Mouse (Mus musculus) G1E (cell line): ENCODE data around the gene Sphkap. TPM values are rescaled to one million over a fixed set of nuclear protein-coding genes. Genes with fewer than 3 reads are reported as not detected.

Experiments used
- ATAC-seq: 2 replicates; pipeline ENCODE4 v1.8.0; 2016; ENCODE audit warnings: mild to moderate bottlenecking; ENCODE audit not compliant: insufficient number of reproducible peaks, poor library complexity, low FRiP score, severe bottlenecking; ENCODE audit errors: extremely low read depth
- DNase-seq: peaks from one replicate; pipeline ENCODE4 v3.0.0; 2012; ENCODE audit warnings: low spot score
- H3K27me3 ChIP-seq: 2 replicates; pipeline ENCODE4 v1.6.1; 2012; ENCODE audit warnings: mild to moderate bottlenecking, low read length, inconsistent platforms; ENCODE audit not compliant: insufficient read depth
- H3K36me3 ChIP-seq: replicated peaks from 2 replicates; pipeline ENCODE3; 2012; ENCODE audit warnings: mild to moderate bottlenecking, inconsistent platforms
- H3K4me1 ChIP-seq: 2 replicates; pipeline ENCODE4 v1.6.1; 2012; ENCODE audit warnings: low read depth, low read length, inconsistent platforms, mixed read lengths; ENCODE audit not compliant: insufficient read depth
- H3K4me3 ChIP-seq: 2 replicates; pipeline ENCODE4 v1.5.1; 2012; ENCODE audit warnings: low read depth, mild to moderate bottlenecking, inconsistent platforms, low read length, moderate library complexity, mixed read lengths
- H3K9me3 ChIP-seq: replicated peaks from 2 replicates; pipeline ENCODE4 v1.6.1; 2012; ENCODE audit warnings: inconsistent platforms
- CTCF ChIP-seq: IDR thresholded peaks from 2 replicates; pipeline ENCODE4 v1.5.1; 2012; ENCODE audit warnings: low read depth, low read length, inconsistent platforms, mixed read lengths
- GATA1 ChIP-seq: IDR thresholded peaks from 2 replicates; pipeline ENCODE4 v1.6.1; 2012; ENCODE audit warnings: borderline replicate concordance, low read length, inconsistent platforms, mixed read lengths
- GATA2 ChIP-seq: IDR thresholded peaks from 2 replicates; pipeline ENCODE4 v1.6.1; 2012; ENCODE audit warnings: low read depth, low read length, inconsistent platforms, borderline replicate concordance
- POLR2AphosphoS5 ChIP-seq: IDR thresholded peaks from 2 replicates; pipeline ENCODE4 v1.6.1; 2012; ENCODE audit warnings: low read depth, low read length, inconsistent platforms; ENCODE audit not compliant: insufficient replicate concordance
- TAL1 ChIP-seq: conservative IDR thresholded peaks from 2 replicates; pipeline ENCODE4 v1.6.1; 2012; ENCODE audit warnings: low read depth, low read length, inconsistent platforms, mixed read lengths
- polyA plus RNA-seq: library from polyadenylated mRNA; stranded (reverse); fragments of >175 nt; gene quantifications from 2 replicates; pipeline ENCODE4 v1.2.3, GENCODE M21; 2012
- total RNA-seq, 2 experiments: library from RNA; stranded (forward) in 1 of 2; stranded (reverse) in 1 of 2; fragments of 200-1000 nt in 1 of 2; fragments of >200 nt in 1 of 2; fragmentation: Nextera tagmentation in 1 of 2; gene quantifications; 2 replicates each; pipeline ENCODE4 v1.2.3; 2014 to 2017

The Sphkap gene
- total and polyA plus RNA-seq, 3 experiments = 0.27 TPM; not detected in 2

GRCm38 (mm10) chr1:83401079-83401478 is 6.9 kb downstream of the Sphkap start:
- H3K36me3 ChIP-seq = no peaks in the 10 kb centered on the region
- TF ChIP-seq TAL1 (no peak), GATA2 (no peak), GATA1 (no peak), POLR2AphosphoS5 (no peak), CTCF (no peak)
- H3K9me3 ChIP-seq = no peaks in the 10 kb centered on the region
- no peak overlapping the region for H3K4me3 ChIP-seq
- ATAC-seq (no peak), DNase-seq (no peak)
- H3K4me1 ChIP-seq = no peaks in the 10 kb centered on the region
- H3K27me3 ChIP-seq = no peaks in the 10 kb centered on the region

- no peak for TF ChIP-seq GATA2
- TF ChIP-seq GATA1 = no peak
- no peak for TF ChIP-seq TAL1
- TF ChIP-seq CTCF = no peak
- TF ChIP-seq POLR2AphosphoS5 = no peak
- ATAC-seq (no peak), DNase-seq (no peak)
- no peaks in the 10 kb centered on the region for H3K36me3 ChIP-seq
- H3K4me1 ChIP-seq = no peaks in the 10 kb centered on the region
- peaks cover under 1% of the 10 kb centered on the region for H3K9me3 ChIP-seq
- no peaks in the 10 kb centered on the region for H3K27me3 ChIP-seq
- no peak overlapping the region for H3K4me3 ChIP-seq
Measured at GRCm38 (mm10) chr1:83396284-83396683, 11.7 kb downstream of the Sphkap start.

- peaks cover 2% of the 10 kb centered on the region for H3K9me3 ChIP-seq
- no peak overlapping the region for H3K4me3 ChIP-seq
- TF ChIP-seq TAL1 (no peak), POLR2AphosphoS5 (no peak), CTCF (no peak), GATA1 (no peak), GATA2 (no peak)
- H3K4me1 ChIP-seq = no peaks in the 10 kb centered on the region
- no peaks in the 10 kb centered on the region for H3K36me3 ChIP-seq
- no peak for DNase-seq
- no peak for ATAC-seq
- no peaks in the 10 kb centered on the region for H3K27me3 ChIP-seq
Measured at GRCm38 (mm10) chr1:83395559-83395958, 12.4 kb downstream of the Sphkap start.

- DNase-seq = no peak
- no peak overlapping the region for H3K4me3 ChIP-seq
- no peaks in the 10 kb centered on the region for H3K4me1 ChIP-seq
- ATAC-seq = no peak
- no peaks in the 10 kb centered on the region for H3K36me3 ChIP-seq
- TF ChIP-seq GATA1 (no peak), CTCF (no peak), TAL1 (no peak), GATA2 (no peak), POLR2AphosphoS5 (no peak)
- peaks cover 2% of the 10 kb centered on the region for H3K9me3 ChIP-seq
- H3K27me3 ChIP-seq = no peaks in the 10 kb centered on the region
Measured at GRCm38 (mm10) chr1:83389419-83389818, 18.6 kb downstream of the Sphkap start.

GRCm38 (mm10) chr1:83377404-83377803 is 30.6 kb downstream of the Sphkap start:
- Histone ChIP-seq H3K4me1 (no peaks in the 10 kb centered on the region), H3K4me3 (no peak overlapping the region), H3K36me3 (no peaks in the 10 kb centered on the region), H3K9me3 (no peaks in the 10 kb centered on the region), H3K27me3 (no peaks in the 10 kb centered on the region)
- no peak for DNase-seq
- no peak for ATAC-seq
- TF ChIP-seq GATA1 (no peak), GATA2 (no peak), CTCF (no peak), TAL1 (no peak), POLR2AphosphoS5 (no peak)

GRCm38 (mm10) chr1:83366456-83366855 is 41.5 kb downstream of the Sphkap start:
- H3K4me3 ChIP-seq = no peak overlapping the region

GRCm38 (mm10) chr1:83362168-83362567 is 45.8 kb downstream of the Sphkap start:
- ATAC-seq (no peak), DNase-seq (no peak)
- no peak overlapping the region for H3K4me3 ChIP-seq
- no peaks in the 10 kb centered on the region for H3K4me1 ChIP-seq
- peaks cover 2% of the 10 kb centered on the region; the same call in 1 of the 2 replicates for H3K9me3 ChIP-seq
- H3K27me3 ChIP-seq = no peaks in the 10 kb centered on the region
- no peaks in the 10 kb centered on the region for H3K36me3 ChIP-seq
- no peak for TF ChIP-seq POLR2AphosphoS5
- no peak for TF ChIP-seq GATA1
- TF ChIP-seq GATA2 = no peak
- TF ChIP-seq CTCF = no peak
- no peak for TF ChIP-seq TAL1

More at GRCm38 (mm10) chr1:83366456-83366855, 41.5 kb downstream of the Sphkap start:
- no peak for DNase-seq
- Histone ChIP-seq H3K4me1 (no peaks in the 10 kb centered on the region), H3K27me3 (no peaks in the 10 kb centered on the region), H3K9me3 (peaks cover 2% of the 10 kb centered on the region; the same call in 1 of the 2 replicates), H3K36me3 (no peaks in the 10 kb centered on the region)
- TF ChIP-seq GATA2 (no peak), CTCF (no peak), GATA1 (no peak), POLR2AphosphoS5 (no peak), TAL1 (no peak)
- no peak for ATAC-seq
